Mouse (Mus musculus): ENCODE data around the gene Srebf2. TPM values are rescaled to one million over a fixed set of nuclear protein-coding genes. Genes with fewer than 3 reads are reported as not detected.

Srebf2 gene
- polyA plus RNA-seq, 1 experiment from 2014 or later: 105 TPM

DNA sequence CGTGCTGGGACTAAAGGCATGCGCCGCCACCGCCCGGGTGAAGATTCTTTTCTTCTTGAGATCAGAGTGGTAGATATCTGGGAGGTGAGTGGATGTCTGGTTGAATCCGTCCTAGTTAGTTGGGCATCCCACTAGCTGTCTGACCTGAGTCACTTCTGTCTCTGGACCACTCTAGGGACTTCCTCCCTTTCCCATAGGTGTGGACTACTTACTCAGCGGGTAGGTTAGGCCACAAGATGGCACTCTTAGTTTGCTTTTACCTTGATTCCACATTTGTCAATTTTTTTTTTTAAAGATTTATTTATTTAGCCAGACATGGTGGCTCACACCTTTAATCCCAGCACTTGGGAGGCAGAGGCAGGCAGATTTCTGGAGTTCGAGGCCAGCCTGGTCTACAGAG is 7.8 kb upstream of the Srebf2 start:
- ATAC-seq (ENCODE audit: low read depth): no peak
- Histone ChIP-seq H3K9me3 (ENCODE audit: control insufficient read depth, low read length) (no peaks in the 10 kb centered on the region), H3K36me3 (ENCODE audit: control insufficient read depth, insufficient read depth, low read length) (no peaks in the 10 kb centered on the region), H3K27ac (ENCODE audit: low read length) (no peak overlapping the region), H3K4me1 (replicated peaks; ENCODE audit: control insufficient read depth, insufficient read depth, low read length) (no peaks in the 10 kb centered on the region; the same call in 1 of the 2 replicates), H3K4me3 (ENCODE audit: low read length) (no peak overlapping the region), H3K27me3 (ENCODE audit: control insufficient read depth, insufficient read depth, low read depth, low read length) (no peaks in the 10 kb centered on the region), H3K4me2 (ENCODE audit: low read depth, low read length) (no peak overlapping the region), H3K9ac (ENCODE audit: low read length) (no peak overlapping the region)
- 89% methylated on average over 8 of the region's 8 CpGs for WGBS

DNA sequence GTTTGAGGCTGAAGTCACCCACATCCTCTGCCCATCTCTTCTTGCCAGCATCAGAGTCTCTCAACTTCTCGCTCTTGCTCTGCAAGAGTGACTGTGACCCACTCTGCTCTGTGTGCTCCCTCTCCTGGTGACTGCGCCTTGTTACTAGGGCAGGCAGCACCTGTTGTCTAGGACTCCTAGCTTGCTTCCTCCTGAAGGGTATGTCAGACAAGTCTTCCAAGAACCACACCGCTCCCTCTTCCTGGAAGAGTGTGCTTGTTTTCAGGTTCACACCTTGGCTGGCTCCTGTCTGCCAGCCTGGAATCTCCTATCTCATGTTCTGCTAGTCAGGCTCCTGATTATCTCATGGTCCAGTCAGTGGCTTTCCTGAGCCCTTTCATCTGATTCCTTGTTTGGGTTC is 6.6 kb upstream of the Srebf2 start:
- no peak; the same call in 1 of the 2 replicates for ATAC-seq (ENCODE audit: low read depth)
- Histone ChIP-seq H3K4me2 (ENCODE audit: low read depth, low read length) (no peak overlapping the region), H3K9me3 (ENCODE audit: control insufficient read depth, low read length) (no peaks in the 10 kb centered on the region), H3K4me1 (replicated peaks; ENCODE audit: control insufficient read depth, insufficient read depth, low read length) (no peaks in the 10 kb centered on the region; the same call in 1 of the 2 replicates), H3K4me3 (ENCODE audit: low read length) (no peak overlapping the region), H3K27me3 (ENCODE audit: control insufficient read depth, insufficient read depth, low read depth, low read length) (no peaks in the 10 kb centered on the region), H3K9ac (ENCODE audit: low read length) (no peak overlapping the region), H3K27ac (ENCODE audit: low read length) (no peak overlapping the region), H3K36me3 (ENCODE audit: control insufficient read depth, insufficient read depth, low read length) (no peaks in the 10 kb centered on the region)
- WGBS: 85% methylated on average over 3 of the region's 3 CpGs

DNA sequence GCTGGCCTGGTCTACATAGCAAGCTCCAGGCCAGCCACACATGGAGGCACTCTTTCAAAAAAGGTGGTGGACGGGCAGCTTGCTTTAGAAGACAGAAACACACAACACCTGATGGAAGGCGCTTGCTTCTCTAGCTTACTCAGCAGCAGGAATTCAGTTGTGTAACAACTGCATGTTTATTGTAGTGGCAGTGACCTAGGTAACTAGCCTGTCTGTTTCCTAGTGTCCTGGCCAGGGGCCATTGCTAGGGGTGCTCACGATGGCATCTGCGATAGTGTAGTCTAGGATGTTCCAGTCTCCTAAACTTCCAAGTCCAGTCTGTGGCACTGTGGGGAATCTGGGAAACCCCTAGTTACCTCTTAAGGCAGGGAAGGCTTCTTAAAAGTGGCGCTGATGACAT is 2.8 kb upstream of the Srebf2 start:
- no peak overlapping the region for H3K27ac ChIP-seq (ENCODE audit: low read length)
- no peak overlapping the region for H3K4me3 ChIP-seq (ENCODE audit: low read length)
- 84% methylated on average over 5 of the region's 5 CpGs for WGBS
- H3K9ac ChIP-seq (ENCODE audit: low read length): no peak overlapping the region
- ATAC-seq (ENCODE audit: low read depth): no peak
- no peaks in the 10 kb centered on the region for H3K36me3 ChIP-seq (ENCODE audit: control insufficient read depth, insufficient read depth, low read length)
- no peaks in the 10 kb centered on the region for H3K27me3 ChIP-seq (ENCODE audit: control insufficient read depth, insufficient read depth, low read depth, low read length)
- no peak overlapping the region for H3K4me2 ChIP-seq (ENCODE audit: low read depth, low read length)
- peaks cover 20% of the 10 kb centered on the region for H3K4me1 ChIP-seq (replicated peaks; ENCODE audit: control insufficient read depth, insufficient read depth, low read length)
- H3K9me3 ChIP-seq (ENCODE audit: control insufficient read depth, low read length): no peaks in the 10 kb centered on the region

DNA sequence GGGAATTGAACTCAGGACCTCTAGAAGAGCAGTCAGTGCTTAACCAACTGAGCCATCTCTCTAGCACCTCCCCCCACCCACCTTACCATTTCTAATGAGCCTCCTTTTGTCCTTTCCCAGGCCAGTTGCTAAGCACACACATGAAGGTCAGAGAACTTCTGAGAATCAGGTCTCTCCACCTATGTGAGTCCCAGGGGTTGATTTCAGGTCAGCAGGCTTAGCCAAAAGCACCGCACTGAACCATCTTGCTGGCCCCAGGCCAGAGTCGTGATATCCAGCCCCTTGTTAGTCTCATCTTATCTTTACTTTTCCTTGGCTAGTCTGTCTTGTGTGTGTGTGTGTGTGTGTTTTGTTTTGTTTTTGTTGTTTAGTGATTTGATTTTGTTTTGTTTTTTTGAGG is 1.6 kb upstream of the Srebf2 start:
- no peak overlapping the region for H3K9ac ChIP-seq (ENCODE audit: low read length)
- H3K4me1 ChIP-seq (replicated peaks; ENCODE audit: control insufficient read depth, insufficient read depth, low read length): peaks cover 23% of the 10 kb centered on the region
- H3K36me3 ChIP-seq (ENCODE audit: control insufficient read depth, insufficient read depth, low read length): no peaks in the 10 kb centered on the region
- WGBS: 29% methylated on average over 2 of the region's 2 CpGs
- H3K9me3 ChIP-seq (ENCODE audit: control insufficient read depth, low read length): no peaks in the 10 kb centered on the region
- no peak overlapping the region for H3K4me3 ChIP-seq (ENCODE audit: low read length)
- H3K27ac ChIP-seq (ENCODE audit: low read length): peak overlapping the region; percentile 83; the same call in 1 of the 2 replicates
- H3K27me3 ChIP-seq (ENCODE audit: control insufficient read depth, insufficient read depth, low read depth, low read length): no peaks in the 10 kb centered on the region
- no peak for ATAC-seq (ENCODE audit: low read depth)
- H3K4me2 ChIP-seq (ENCODE audit: low read depth, low read length): no peak overlapping the region

DNA sequence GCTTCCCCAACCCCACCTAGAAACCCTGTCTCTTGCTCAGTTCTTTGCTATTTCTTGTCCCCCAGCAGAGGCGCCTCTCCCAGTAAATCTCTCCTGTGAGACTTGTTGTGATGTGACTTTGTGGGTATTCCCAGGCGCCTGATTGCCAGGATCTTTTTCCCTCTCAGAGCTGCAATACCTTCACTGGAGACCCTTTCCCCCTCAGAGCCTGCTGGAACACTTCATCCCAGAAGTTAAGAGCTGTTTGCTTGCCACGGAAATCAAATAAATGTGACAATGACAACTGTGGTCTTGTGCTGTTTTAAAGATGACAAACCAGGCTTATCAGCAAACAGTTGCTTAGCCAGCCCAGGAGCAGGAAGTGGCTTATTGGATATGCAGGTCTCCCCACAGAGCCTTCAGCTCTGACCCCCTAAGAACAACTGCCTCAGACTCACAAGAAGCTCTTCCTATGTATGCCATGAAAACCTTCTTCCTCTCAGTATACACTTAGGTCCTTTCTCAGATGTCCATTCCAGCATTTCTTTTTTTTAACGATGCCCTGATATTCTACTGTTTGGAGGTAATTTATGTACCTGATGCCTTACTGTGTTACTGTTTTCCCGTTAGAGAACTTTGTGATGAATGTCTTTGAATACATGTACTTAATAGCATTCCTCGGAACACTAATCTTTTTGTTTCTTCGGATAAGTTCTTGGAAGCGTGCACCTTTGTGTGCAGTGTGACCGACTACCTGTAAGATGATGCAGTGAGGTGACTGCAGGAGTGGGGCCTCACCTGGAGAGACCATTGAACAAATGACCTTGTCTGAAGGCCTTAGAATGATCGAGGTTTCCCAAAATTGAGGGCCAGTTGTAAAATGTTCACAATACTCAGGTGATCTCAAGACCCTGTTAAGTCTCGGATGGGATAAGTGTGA is 871 bp upstream of the Srebf2 start:
- Histone ChIP-seq H3K27ac (ENCODE audit: low read length) (peak overlapping the region; percentile 83), H3K9me3 (ENCODE audit: control insufficient read depth, low read length) (no peaks in the 10 kb centered on the region), H3K9ac (ENCODE audit: low read length) (peak overlapping the region; percentile 51), H3K4me1 (replicated peaks; ENCODE audit: control insufficient read depth, insufficient read depth, low read length) (peaks cover 23% of the 10 kb centered on the region), H3K4me3 (ENCODE audit: low read length) (peak overlapping the region; percentile 68), H3K27me3 (ENCODE audit: control insufficient read depth, insufficient read depth, low read depth, low read length) (no peaks in the 10 kb centered on the region), H3K4me2 (ENCODE audit: low read depth, low read length) (peak overlapping the region; percentile 49), H3K36me3 (ENCODE audit: control insufficient read depth, insufficient read depth, low read length) (no peaks in the 10 kb centered on the region)
- WGBS: 10% methylated on average over 11 of the region's 11 CpGs
- ATAC-seq (ENCODE audit: low read depth): peak; percentile 6; the same call in 1 of the 2 replicates

DNA sequence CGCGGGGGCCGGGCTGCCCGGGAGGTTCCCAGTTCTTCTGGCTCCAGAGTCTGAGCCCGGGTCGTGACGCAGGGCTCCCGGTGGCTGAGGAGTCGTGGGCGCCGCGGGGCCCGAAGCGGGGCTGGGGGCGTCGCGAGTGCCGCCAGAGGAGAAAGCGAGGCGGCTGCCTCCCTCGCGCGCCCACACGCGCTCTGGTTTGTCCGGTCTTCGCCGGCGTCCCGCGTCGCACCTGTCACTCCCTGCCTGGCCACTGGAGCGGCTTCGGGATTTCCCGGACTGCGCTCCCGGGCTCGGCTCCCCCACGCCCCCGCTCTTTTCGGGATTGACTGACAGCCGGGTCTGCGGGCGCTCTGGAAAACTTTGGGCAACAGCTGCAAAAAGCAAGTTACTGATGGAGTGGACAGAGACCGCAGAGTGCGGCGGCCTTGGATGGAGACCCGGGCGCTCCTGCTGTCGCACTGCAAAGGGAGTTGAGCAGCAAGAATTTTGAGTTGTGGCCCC is 680 bp downstream of the Srebf2 start:
- Histone ChIP-seq H3K9me3 (ENCODE audit: control insufficient read depth, low read length) (no peaks in the 10 kb centered on the region), H3K9ac (ENCODE audit: low read length) (peak overlapping the region; percentile 77), H3K4me2 (ENCODE audit: low read depth, low read length) (peak overlapping the region; percentile 83), H3K36me3 (ENCODE audit: control insufficient read depth, insufficient read depth, low read length) (no peaks in the 10 kb centered on the region), H3K4me1 (replicated peaks; ENCODE audit: control insufficient read depth, insufficient read depth, low read length) (peaks cover 23% of the 10 kb centered on the region), H3K27ac (ENCODE audit: low read length) (peak overlapping the region; percentile 83), H3K27me3 (ENCODE audit: control insufficient read depth, insufficient read depth, low read depth, low read length) (no peaks in the 10 kb centered on the region), H3K4me3 (ENCODE audit: low read length) (peak overlapping the region; percentile 68)
- peak; percentile 15 for ATAC-seq (ENCODE audit: low read depth)
- 0% methylated on average over 24 of the region's 50 CpGs for whole genome bisulfite sequencing

DNA sequence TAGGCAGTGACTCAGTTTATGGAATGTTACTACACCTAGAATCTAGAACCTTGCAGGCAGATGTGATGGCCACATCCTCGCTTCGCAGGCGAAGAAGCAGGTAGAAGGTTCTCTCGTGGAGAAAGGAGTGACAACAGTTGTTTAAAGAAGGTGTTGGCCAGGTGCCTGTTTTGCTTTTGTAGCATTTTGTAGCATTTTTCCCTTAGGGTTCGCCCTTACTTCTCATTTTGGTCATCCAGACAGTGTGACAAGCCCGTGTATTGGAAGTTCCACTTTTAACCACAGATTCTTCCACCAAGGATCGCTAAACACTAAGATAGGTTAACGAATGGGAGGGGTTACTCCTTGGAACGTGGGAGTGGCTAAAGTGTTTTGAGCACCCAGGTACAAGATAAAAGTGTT is 1.5 kb downstream of the Srebf2 start:
- Histone ChIP-seq H3K4me2 (ENCODE audit: low read depth, low read length) (peak overlapping the region; percentile 83), H3K27ac (ENCODE audit: low read length) (peak overlapping the region; percentile 83), H3K4me3 (ENCODE audit: low read length) (peak overlapping the region; percentile 68), H3K4me1 (replicated peaks; ENCODE audit: control insufficient read depth, insufficient read depth, low read length) (peaks cover 24% of the 10 kb centered on the region), H3K36me3 (ENCODE audit: control insufficient read depth, insufficient read depth, low read length) (no peaks in the 10 kb centered on the region), H3K27me3 (ENCODE audit: control insufficient read depth, insufficient read depth, low read depth, low read length) (no peaks in the 10 kb centered on the region), H3K9me3 (ENCODE audit: control insufficient read depth, low read length) (no peaks in the 10 kb centered on the region), H3K9ac (ENCODE audit: low read length) (peak overlapping the region; percentile 77)
- WGBS: 16% methylated on average over 9 of the region's 9 CpGs
- ATAC-seq (ENCODE audit: low read depth): no peak

DNA sequence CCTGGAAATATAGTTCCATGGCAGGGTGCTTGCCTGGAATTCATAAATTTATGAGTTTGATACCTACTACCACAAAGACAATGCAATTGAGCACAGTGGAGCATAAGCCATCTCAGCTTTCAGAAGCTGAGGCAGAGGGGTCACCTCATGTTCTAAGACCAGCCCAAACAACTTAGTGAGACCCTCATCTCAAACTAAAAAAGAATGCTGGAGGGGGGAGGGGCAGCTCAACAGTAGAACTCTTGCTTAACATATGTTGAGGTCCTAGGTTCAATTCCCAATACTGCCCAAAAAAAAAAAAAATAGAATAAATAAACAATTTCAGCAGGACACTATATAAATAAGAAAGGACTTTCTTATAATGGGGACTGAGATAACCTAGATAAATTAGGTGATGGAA is 3.1 kb downstream of the Srebf2 start:
- peaks cover 26% of the 10 kb centered on the region for H3K4me1 ChIP-seq (replicated peaks; ENCODE audit: control insufficient read depth, insufficient read depth, low read length)
- no peak overlapping the region for H3K4me3 ChIP-seq (ENCODE audit: low read length)
- no peaks in the 10 kb centered on the region for H3K36me3 ChIP-seq (ENCODE audit: control insufficient read depth, insufficient read depth, low read length)
- H3K4me2 ChIP-seq (ENCODE audit: low read depth, low read length): no peak overlapping the region
- no peak for ATAC-seq (ENCODE audit: low read depth)
- H3K9me3 ChIP-seq (ENCODE audit: control insufficient read depth, low read length): no peaks in the 10 kb centered on the region
- H3K27me3 ChIP-seq (ENCODE audit: control insufficient read depth, insufficient read depth, low read depth, low read length): no peaks in the 10 kb centered on the region
- H3K27ac ChIP-seq (ENCODE audit: low read length): no peak overlapping the region
- H3K9ac ChIP-seq (ENCODE audit: low read length): no peak overlapping the region

DNA sequence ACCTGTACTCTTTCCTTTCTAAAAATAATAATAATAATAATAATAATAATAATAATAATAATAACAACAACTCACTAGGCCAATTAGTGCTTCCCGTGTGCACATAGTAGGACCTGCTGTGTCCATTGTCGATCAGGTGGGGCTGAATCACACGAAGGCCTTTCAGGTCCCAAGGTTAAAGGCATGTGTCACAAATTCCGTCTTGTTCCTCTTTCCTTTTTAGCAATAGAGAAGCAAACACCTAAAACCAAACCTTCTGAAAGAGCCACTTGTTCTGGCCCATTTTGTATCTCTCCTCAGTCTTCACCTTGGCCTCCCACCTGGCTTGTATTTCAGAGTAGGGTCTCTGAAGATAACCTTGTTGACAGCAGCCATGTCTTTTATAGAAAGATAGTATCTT is 4.2 kb downstream of the Srebf2 start:
- Histone ChIP-seq H3K9ac (ENCODE audit: low read length) (no peak overlapping the region), H3K4me1 (replicated peaks; ENCODE audit: control insufficient read depth, insufficient read depth, low read length) (peaks cover 20% of the 10 kb centered on the region), H3K27me3 (ENCODE audit: control insufficient read depth, insufficient read depth, low read depth, low read length) (no peaks in the 10 kb centered on the region), H3K36me3 (ENCODE audit: control insufficient read depth, insufficient read depth, low read length) (no peaks in the 10 kb centered on the region), H3K4me3 (ENCODE audit: low read length) (no peak overlapping the region), H3K4me2 (ENCODE audit: low read depth, low read length) (no peak overlapping the region), H3K9me3 (ENCODE audit: control insufficient read depth, low read length) (no peaks in the 10 kb centered on the region), H3K27ac (ENCODE audit: low read length) (no peak overlapping the region)
- 87% methylated on average over 4 of the region's 4 CpGs for WGBS
- no peak for ATAC-seq (ENCODE audit: low read depth)
